Mouse (Mus musculus) forebrain, embryonic 14.5 days (tissue): ENCODE measurements around the gene Nfe2. TPM values are rescaled to one million over a fixed set of nuclear protein-coding genes. Genes with fewer than 3 reads are reported as not detected.
"Not testable (repeated sequence)": the region's sequence is repeated elsewhere in the genome, so short reads cannot be mapped to it uniquely, and the experiment has no call there.

Source experiments
- ATAC-seq: fragments of 200-750 bp; cut with Nextera tagmentation; 2 replicates; pipeline ENCODE4 v1.8.0; 2017; ENCODE audit warnings: mild to moderate bottlenecking, moderate library complexity
- DNase-seq: peaks from one replicate; pipeline ENCODE4 v3.0.0-alpha.2; 2015; ENCODE audit warnings: low spot score
- H3K27ac ChIP-seq: fragments of 300-500 bp; sonication (generic); 2 replicates; pipeline ENCODE4 v1.5.1; 2014; ENCODE audit warnings: low read depth, mild to moderate bottlenecking, control low read depth, low read length, moderate library complexity
- H3K27me3 ChIP-seq: fragments of 300-500 bp; sonication (generic); replicated peaks from 2 replicates; pipeline ENCODE4 v1.6.1; 2014; ENCODE audit warnings: low read length, control low read depth, mixed read lengths; ENCODE audit not compliant: control insufficient read depth, insufficient read depth
- H3K36me3 ChIP-seq: fragments of 300-500 bp; sonication (generic); 2 replicates; pipeline ENCODE4 v1.6.1; 2014; ENCODE audit warnings: low read length, control low read depth; ENCODE audit not compliant: control insufficient read depth, insufficient read depth
- H3K4me1 ChIP-seq: fragments of 300-500 bp; sonication (generic); 2 replicates; pipeline ENCODE4 v1.6.1; 2014; ENCODE audit warnings: antibody characterized with exemption, low read length, control low read depth; ENCODE audit not compliant: control insufficient read depth, insufficient read depth
- H3K4me2 ChIP-seq: fragments of 300-500 bp; sonication (generic); 2 replicates; pipeline ENCODE4 v1.6.1; 2014; ENCODE audit warnings: mild to moderate bottlenecking, control low read depth, low read length
- H3K4me3 ChIP-seq: fragments of 300-500 bp; sonication (generic); 2 replicates; pipeline ENCODE4 v1.5.1; 2014; ENCODE audit warnings: low read depth, low read length, control low read depth
- H3K9ac ChIP-seq: fragments of 300-500 bp; sonication (generic); 2 replicates; pipeline ENCODE4 v1.6.1; 2014; ENCODE audit warnings: mild to moderate bottlenecking, low read length, control low read depth, moderate library complexity
- H3K9me3 ChIP-seq: fragments of 300-500 bp; sonication (generic); replicated peaks from 2 replicates; pipeline ENCODE4 v1.6.1; 2016; ENCODE audit warnings: low read length, control low read depth, mixed read lengths; ENCODE audit not compliant: control insufficient read depth
- WGBS: fragments of 180-500 bp; shearing (Covaris S2); extraction: QIAGEN DNeasy Blood & Tissue Kit; methylation state at CpG from one replicate; pipeline ENCODE4 v1.1.7; 2014; 5-methylcytosine and 5-hydroxymethylcytosine counted together
- polyA plus RNA-seq: library from polyadenylated mRNA; unstranded; fragments of >200 nt; fragmentation: Nextera tagmentation; extraction: Ambion mirVana; gene quantifications from 2 replicates; pipeline ENCODE4 v1.2.1, GENCODE M21; 2014

Nfe2 gene
- polyA plus RNA-seq, 1 experiment from 2014 or later: 0.42 TPM

DNA sequence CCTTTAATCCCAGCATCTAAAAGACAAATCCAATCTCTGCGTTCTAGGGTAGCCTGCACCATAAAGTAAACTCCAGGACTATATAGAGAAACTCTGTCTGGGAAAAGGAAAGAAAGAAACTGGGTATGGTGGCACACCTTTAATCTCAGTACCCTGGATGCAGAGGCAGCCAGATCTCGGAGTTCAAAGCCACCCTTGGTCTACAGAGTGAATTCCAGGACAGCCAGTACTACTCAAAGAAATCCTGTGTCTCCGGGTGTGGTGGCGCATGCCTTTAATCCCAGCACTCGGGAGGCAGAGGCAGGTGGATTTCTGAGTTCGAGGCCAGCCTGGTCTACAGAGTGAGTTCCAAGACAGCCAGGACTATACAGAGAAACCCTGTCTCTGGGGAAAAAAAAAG is 8.7 kb downstream of the Nfe2 start:
- ATAC-seq, H3K27me3 ChIP-seq, H3K4me1 ChIP-seq, H3K4me3 ChIP-seq, H3K9me3 ChIP-seq, H3K9ac ChIP-seq, H3K27ac ChIP-seq, DNase-seq, H3K4me2 ChIP-seq: not testable (repeated sequence)
- H3K36me3 ChIP-seq: peaks cover 48% of the 10 kb centered on the region
- 89% methylated on average over 6 of the region's 6 CpGs for WGBS

DNA sequence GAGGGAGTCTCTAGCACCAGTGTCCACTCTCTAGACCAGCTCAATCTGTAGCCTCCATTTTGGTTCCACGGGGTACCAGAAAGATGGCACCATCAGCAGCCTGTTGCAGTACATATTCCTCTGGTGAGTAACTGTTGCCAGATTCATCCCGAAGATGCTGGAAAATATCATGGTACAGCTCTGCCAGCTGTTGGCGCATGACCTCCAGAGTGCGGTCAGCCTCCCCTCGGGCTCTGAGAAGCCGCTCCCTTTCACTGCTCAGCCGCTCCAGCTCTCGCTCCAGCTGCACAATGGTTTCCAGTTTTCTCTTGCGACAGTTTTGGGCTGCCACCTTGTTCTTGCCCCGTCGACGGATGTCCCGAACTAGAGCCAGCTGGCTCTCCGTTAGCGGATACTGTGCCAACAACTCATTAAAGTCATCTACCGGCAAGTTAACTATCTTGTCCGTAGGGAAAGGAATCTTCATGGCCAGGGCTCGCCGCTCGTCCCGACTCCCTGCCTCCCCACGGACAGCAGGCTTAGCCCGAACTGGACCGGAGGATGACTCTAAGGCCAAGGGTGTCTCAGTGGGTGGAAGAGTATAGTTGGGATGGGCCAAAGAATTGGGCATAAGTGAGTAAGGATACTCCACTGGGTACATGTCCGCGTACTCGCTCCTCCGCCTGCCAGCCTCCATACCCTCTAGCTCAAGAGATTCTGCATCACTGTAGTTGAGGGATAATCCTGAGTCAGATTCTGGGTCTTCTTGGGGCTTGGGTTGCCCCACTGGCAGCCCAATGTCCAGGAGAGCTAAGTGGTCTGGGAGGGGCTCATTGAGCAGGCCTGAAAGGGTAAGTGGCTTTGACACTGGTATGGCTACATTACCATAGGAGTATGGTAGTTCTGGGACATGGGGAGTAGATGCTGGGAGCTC is 9.5 kb downstream of the Nfe2 start:
- Histone ChIP-seq H3K36me3 (peaks cover 54% of the 10 kb centered on the region), H3K27me3 (no peaks in the 10 kb centered on the region), H3K9ac (no peak overlapping the region), H3K9me3 (no peaks in the 10 kb centered on the region), H3K4me2 (no peak overlapping the region), H3K4me1 (peaks cover 5% of the 10 kb centered on the region; the same call in 1 of the 2 replicates), H3K27ac (no peak overlapping the region), H3K4me3 (no peak overlapping the region)
- ATAC-seq (peak; percentile 18; the same call in 1 of the 2 replicates), DNase-seq (no peak)
- WGBS: 80% methylated on average over 28 of the region's 28 CpGs

DNA sequence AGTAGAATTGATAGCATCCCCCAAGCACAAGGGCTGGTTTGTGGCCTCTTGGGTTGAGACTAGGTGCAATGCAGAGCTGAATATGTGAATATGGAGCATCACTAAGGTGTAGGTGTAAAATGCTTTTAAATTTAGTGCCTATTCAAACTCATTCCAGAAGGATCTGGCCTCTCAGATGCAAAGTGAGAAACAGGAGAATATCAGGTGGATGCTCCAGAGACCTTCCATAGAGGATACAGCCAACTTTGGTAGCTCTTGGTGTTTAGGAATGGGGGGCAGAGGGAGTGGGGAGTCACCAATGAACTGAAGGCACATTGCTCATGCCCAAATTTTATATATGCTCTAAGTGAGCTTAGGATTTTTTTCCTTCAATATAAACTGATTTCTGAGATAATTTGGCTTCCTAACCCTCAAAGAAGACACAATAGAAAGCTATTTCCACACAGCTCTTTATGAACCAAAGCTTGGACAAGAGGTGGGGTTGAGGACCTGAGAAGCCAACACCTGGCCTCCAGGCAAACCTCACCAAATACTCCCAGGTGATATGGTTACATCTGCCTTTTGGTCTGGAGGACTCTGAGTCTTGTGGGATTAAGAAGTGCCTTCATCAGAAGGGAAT is 10.3 kb downstream of the Nfe2 start:
- no peak overlapping the region for H3K27ac ChIP-seq
- no peak overlapping the region for H3K4me2 ChIP-seq
- ATAC-seq (no peak), DNase-seq (no peak)
- H3K4me3 ChIP-seq: no peak overlapping the region
- no peak overlapping the region for H3K9ac ChIP-seq
- peaks cover 61% of the 10 kb centered on the region for H3K36me3 ChIP-seq
- no peaks in the 10 kb centered on the region for H3K9me3 ChIP-seq
- no peaks in the 10 kb centered on the region for H3K27me3 ChIP-seq
- peaks cover 12% of the 10 kb centered on the region; the same call in 1 of the 2 replicates for H3K4me1 ChIP-seq

DNA sequence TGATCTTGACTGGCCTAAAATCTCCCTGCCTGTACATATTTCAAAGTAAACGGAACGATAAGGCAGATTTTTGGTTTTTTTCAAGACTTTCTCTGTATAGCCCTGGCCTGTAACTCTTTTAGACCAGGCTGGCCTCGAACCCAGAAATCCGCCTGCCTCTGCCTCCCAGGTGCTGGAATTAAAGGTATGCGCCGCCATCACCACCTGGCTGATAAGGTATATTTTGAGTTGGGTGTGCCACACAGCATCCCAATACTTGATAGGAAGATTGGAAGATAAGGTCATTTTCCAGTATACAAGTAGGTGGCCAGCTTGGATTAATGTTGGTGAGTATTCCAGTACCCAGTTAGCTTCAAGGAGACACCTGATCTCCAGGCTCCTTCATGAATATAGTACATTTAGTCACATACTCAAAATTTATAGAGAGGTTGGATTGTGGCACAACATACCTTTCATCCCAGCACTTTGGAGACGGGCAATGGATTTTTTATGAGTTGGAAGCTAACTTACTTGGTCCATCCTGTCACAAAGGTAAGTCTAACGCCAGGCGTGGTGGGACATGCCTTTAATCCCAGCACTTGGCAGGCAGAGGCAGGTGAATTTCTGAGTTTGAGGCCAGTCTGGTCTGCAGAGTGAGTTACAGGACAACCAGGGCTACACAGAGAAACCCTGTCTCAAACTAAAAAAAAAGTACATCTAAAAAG is 11.0 kb downstream of the Nfe2 start:
- Histone ChIP-seq H3K9ac (no peak overlapping the region), H3K27me3 (no peaks in the 10 kb centered on the region), H3K4me3 (no peak overlapping the region), H3K4me1 (peaks cover 19% of the 10 kb centered on the region), H3K27ac (no peak overlapping the region), H3K36me3 (peaks cover 68% of the 10 kb centered on the region), H3K4me2 (no peak overlapping the region), H3K9me3 (no peaks in the 10 kb centered on the region)
- no peak for ATAC-seq
- WGBS: 91% methylated on average over 9 of the region's 9 CpGs
- DNase-seq: no peak

DNA sequence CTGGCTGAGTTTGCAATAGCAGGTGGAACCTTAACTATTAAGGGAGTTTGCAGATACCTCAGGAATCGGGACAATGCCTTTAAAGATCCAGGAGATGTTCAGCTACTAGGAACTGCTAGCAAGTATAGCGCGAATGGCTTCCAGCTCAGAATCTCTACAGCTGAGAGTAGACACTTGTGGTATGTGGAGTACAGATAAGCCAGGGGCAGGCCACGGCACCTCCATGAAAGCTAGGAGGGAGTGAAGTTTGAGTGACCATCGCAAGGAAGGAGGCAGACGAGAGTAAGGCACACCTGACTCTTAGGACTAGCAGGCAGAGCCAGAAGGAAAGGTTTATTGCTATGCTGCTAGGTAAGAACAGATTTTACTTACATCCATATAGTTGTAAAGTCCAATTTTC is 12.6 kb downstream of the Nfe2 start:
- peaks cover 81% of the 10 kb centered on the region for H3K36me3 ChIP-seq

DNA sequence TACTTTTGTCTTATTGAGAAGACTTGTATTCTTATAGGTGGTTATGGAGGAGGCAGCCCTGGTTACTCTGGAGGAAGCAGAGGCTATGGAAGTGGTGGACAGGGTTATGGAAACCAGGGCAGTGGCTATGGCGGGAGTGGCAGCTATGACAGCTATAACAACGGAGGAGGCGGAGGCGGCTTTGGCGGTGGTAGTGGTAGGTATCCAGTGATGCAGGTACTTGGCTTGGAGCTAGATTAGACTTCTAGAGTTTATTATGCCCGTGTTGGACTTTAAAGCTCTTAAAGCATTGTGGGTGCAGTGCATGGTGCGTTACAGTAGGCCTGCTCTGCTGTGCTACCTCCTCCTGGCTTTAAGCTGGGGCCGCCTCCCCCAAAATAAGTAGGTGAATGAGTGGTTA is 15.3 kb downstream of the Nfe2 start:
- Histone ChIP-seq H3K27me3 (no peaks in the 10 kb centered on the region), H3K36me3 (peaks cover 64% of the 10 kb centered on the region), H3K9me3 (no peaks in the 10 kb centered on the region), H3K4me2 (peak overlapping the region; percentile 67), H3K9ac (peak overlapping the region; percentile 44; the same call in 1 of the 2 replicates), H3K4me1 (peaks cover 24% of the 10 kb centered on the region), H3K27ac (no peak overlapping the region), H3K4me3 (peak overlapping the region; percentile 59)
- DNase-seq (no peak), ATAC-seq (no peak)
- 66% methylated on average over 8 of the region's 8 CpGs for WGBS

More for the DNA sequence above, 12.6 kb downstream of the Nfe2 start:
- Histone ChIP-seq H3K4me2 (no peak overlapping the region), H3K4me3 (no peak overlapping the region), H3K9ac (no peak overlapping the region), H3K9me3 (no peaks in the 10 kb centered on the region), H3K4me1 (peaks cover 21% of the 10 kb centered on the region), H3K27me3 (no peaks in the 10 kb centered on the region), H3K27ac (no peak overlapping the region)
- ATAC-seq (no peak), DNase-seq (no peak)
- WGBS: 84% methylated on average over 6 of the region's 6 CpGs

DNA sequence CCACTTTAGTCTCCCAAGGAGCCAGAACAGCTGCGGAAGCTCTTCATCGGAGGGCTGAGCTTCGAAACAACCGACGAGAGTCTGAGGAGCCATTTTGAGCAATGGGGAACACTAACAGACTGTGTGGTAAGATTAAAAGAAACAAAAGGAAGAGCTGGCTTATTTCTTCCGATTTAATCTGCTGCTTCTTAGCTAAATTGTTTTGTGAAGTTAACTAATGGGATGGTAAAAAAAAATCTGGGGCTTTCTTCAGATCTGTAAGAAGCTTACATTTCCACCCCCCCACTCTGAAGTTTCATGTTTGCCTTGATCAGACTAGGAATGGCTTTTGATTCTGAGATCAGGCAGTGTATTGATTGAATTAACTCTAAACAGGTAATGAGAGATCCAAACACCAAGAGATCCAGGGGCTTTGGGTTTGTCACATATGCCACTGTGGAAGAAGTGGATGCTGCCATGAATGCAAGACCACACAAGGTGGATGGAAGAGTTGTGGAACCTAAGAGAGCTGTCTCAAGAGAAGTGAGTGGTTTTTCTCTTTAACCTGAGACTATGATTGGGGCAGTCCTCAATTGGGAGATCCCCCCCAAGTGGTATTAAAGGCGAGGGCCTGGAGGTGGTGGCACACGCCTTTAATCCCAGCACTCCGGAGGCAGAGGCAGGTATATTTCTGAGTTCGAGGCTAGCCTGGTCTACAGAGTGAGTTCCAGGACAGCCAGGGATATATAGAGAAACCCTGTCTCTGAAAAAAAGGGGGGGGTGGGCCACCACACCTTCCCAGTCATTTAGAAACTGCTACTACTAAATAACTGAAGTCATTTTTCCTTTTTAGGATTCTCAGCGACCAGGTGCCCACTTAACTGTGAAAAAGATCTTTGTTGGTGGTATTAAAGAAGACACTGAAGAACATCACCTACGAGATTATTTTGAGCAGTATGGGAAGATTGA is 16.9 kb downstream of the Nfe2 start:
- 12% methylated on average over 12 of the region's 12 CpGs for WGBS
- not testable (repeated sequence) for H3K27me3 ChIP-seq, DNase-seq, H3K9me3 ChIP-seq, ATAC-seq
- Histone ChIP-seq H3K27ac (peak overlapping the region; percentile 92), H3K36me3 (peaks cover 48% of the 10 kb centered on the region), H3K4me3 (peak overlapping the region; percentile 59), H3K4me1 (peaks cover 24% of the 10 kb centered on the region), H3K9ac (peak overlapping the region; percentile 78), H3K4me2 (peak overlapping the region; percentile 67)
